Mouse (Mus musculus) testis, adult 2 months (tissue): ENCODE results near the gene Chmp6.

Experiments used
- CTCF ChIP-seq: fragments of 200-500 bp; IDR thresholded peaks from 2 replicates; pipeline ENCODE4 v1.5.1; 2012; ENCODE audit warnings: low read depth, mild to moderate bottlenecking, inconsistent platforms, low read length, moderate library complexity; ENCODE audit not compliant: control insufficient read depth, insufficient read depth, insufficient replicate concordance
- POLR2A ChIP-seq: fragments of 200-500 bp; IDR thresholded peaks from 2 replicates; pipeline ENCODE4 v1.6.1; 2012; ENCODE audit warnings: low read depth, mild to moderate bottlenecking, inconsistent platforms, low read length, moderate library complexity; ENCODE audit not compliant: control insufficient read depth

DNA sequence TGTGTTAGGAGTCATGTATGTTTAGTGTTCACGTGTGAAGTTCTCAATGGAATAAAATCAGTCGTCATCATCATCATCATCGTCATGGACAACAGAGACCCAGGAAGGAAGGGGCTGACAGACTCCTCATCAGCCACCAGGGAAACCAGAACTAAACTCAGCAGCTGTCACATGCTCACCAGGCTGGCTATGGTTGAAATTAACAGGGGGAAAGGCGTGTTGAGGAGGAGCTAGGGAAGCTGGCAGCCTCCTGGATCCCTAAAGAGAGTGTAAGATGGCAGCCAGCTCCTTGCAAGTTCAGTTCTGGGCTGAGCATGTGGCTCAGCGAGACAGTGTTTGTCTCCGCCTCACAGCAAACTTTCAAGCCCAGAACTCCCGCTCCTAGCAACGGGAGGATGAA, 21.5 kb downstream of the Chmp6 start:
- no peak for TF ChIP-seq CTCF
- TF ChIP-seq POLR2A = no peak
